Mouse (Mus musculus) heart, adult 2 months (tissue): Measurements from ENCODE around the gene Dnajc8.

Experiments
- CTCF ChIP-seq: fragments of 200-600 bp; IDR thresholded peaks from 2 replicates; pipeline ENCODE4 v1.8.1; 2022; ENCODE audit warnings: antibody characterized with exemption, mild to moderate bottlenecking, moderate library complexity
- EP300 ChIP-seq: fragments of 200-500 bp; IDR thresholded peaks from 2 replicates; pipeline ENCODE4 v1.6.1; 2011; ENCODE audit warnings: low read depth, low read length, control low read depth; ENCODE audit not compliant: insufficient read depth
- POLR2A ChIP-seq: fragments of 200-500 bp; IDR thresholded peaks from 2 replicates; pipeline ENCODE4 v1.6.1; 2011; ENCODE audit warnings: mild to moderate bottlenecking, low read depth, low read length, control low read depth; ENCODE audit not compliant: insufficient read depth

DNA sequence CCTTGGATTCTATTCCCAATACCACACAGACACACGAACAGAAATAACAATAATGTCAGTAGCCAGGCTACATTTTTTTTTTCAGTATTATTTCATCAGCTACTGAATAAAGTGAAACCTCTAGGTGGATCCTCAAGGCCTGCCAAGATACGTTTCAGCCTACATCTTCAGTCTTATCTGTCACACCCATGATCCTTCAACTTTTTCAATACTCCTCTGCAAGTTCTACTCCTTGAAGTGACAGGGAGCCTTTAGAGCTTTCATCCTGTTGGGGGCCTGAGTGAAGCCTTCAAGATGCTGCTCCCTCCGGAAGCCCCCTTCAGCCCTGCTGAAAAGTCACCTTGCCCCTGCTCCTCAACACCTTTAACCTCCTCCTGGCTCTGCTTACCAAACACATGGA lies 23.3 kb upstream of the Dnajc8 start:
- TF ChIP-seq CTCF (no peak), POLR2A (no peak), EP300 (no peak)
